Comparison of ENCODE assay signal across 29 mouse cellular contexts in genomic region chr1:127351380-127352057, GRCm38 (mm10).
A peak's percentile ranks its signal among the peaks of the same experiment; 100 is the strongest.
DNase-seq lines count a peak whose midpoint lies in the region; ATAC-seq lines count a peak whose summit lies in the region.
"Had no signal": no experiment of that assay in that cellular context is flagged by ENCODE, and none has a peak within 500 bp of the region (broad histone marks: within the 10 kb centered on the region; RNA-seq: fewer than 3 reads in every experiment).

No protein-coding gene starts in this region.

- H3K27me3 ChIP-seq in embryonic facial prominence, embryonic 13.5 days: no peaks in the 10 kb centered on the region
- no peaks in the 10 kb centered on the region for H3K27me3 ChIP-seq in embryonic facial prominence, embryonic 10.5 days (replicated peaks; ENCODE audit: low read depth, poor library complexity, severe bottlenecking)
- no peaks in the 10 kb centered on the region for H3K27me3 ChIP-seq in heart, embryonic 11.5 days (ENCODE audit: control insufficient read depth, insufficient read depth, low read length)
- no peaks in the 10 kb centered on the region for H3K27me3 ChIP-seq in heart, embryonic 16.5 days (ENCODE audit: control insufficient read depth, insufficient read depth, low read length)
- no peaks in the 10 kb centered on the region for H3K27me3 ChIP-seq in intestine, embryonic 15.5 days (replicated peaks)
- H3K27me3 ChIP-seq: embryonic facial prominence, embryonic 12.5 days; forebrain, embryonic 15.5 days; hindbrain, embryonic 13.5 days; kidney, embryonic 15.5 days; stomach, embryonic 15.5 days had no signal

- WGBS in embryonic facial prominence, embryonic 13.5 days: 85% methylated on average over 12 of the region's 12 CpGs
- 93% methylated on average over 12 of the region's 12 CpGs for WGBS in embryonic facial prominence, embryonic 10.5 days
- 82% methylated on average over 12 of the region's 12 CpGs for WGBS in heart, embryonic 11.5 days (ENCODE audit: insufficient replicate concordance)
- WGBS in heart, embryonic 16.5 days: 86% methylated on average over 12 of the region's 12 CpGs
- WGBS in intestine, embryonic 15.5 days: 92% methylated on average over 12 of the region's 12 CpGs

- no peak overlapping the region for H3K4me3 ChIP-seq in embryonic facial prominence, embryonic 13.5 days
- no peak overlapping the region for H3K4me3 ChIP-seq in embryonic facial prominence, embryonic 10.5 days
- no peak overlapping the region for H3K4me3 ChIP-seq in heart, embryonic 11.5 days (ENCODE audit: low read depth, low read length)
- H3K4me3 ChIP-seq in heart, embryonic 16.5 days (ENCODE audit: low read length): no peak overlapping the region
- H3K4me3 ChIP-seq in intestine, embryonic 15.5 days (replicated peaks): no peak overlapping the region
- H3K4me3 ChIP-seq: embryonic facial prominence, embryonic 12.5 days; forebrain, embryonic 10.5 days; forebrain, embryonic 15.5 days; hindbrain, embryonic 13.5 days; kidney, embryonic 15.5 days; stomach, embryonic 15.5 days had no signal

- intact Hi-C loops in heart, postnatal 25 days (cut with DNase I): no loop called here

- H3K4me1 ChIP-seq in embryonic facial prominence, embryonic 13.5 days: peaks cover 15% of the 10 kb centered on the region
- H3K4me1 ChIP-seq in embryonic facial prominence, embryonic 10.5 days: peaks cover 8% of the 10 kb centered on the region; the same call in 1 of the 2 replicates
- H3K4me1 ChIP-seq in heart, embryonic 11.5 days (ENCODE audit: control insufficient read depth, insufficient read depth, low read length): peaks cover 36% of the 10 kb centered on the region
- peaks cover 59% of the 10 kb centered on the region for H3K4me1 ChIP-seq in heart, embryonic 16.5 days (ENCODE audit: control insufficient read depth, insufficient read depth, low read length)
- H3K4me1 ChIP-seq in intestine, embryonic 15.5 days (replicated peaks): peaks cover 7% of the 10 kb centered on the region
- H3K4me1 ChIP-seq: embryonic facial prominence, embryonic 12.5 days; stomach, embryonic 15.5 days had no signal

- H3K9ac ChIP-seq in embryonic facial prominence, embryonic 13.5 days: no peak overlapping the region
- no peak overlapping the region for H3K9ac ChIP-seq in heart, embryonic 11.5 days (ENCODE audit: low read depth, low read length)
- H3K9ac ChIP-seq in heart, embryonic 16.5 days (ENCODE audit: low read length): peak overlapping the region; percentile 39
- no peak overlapping the region for H3K9ac ChIP-seq in intestine, embryonic 15.5 days
- H3K9ac ChIP-seq: embryonic facial prominence, embryonic 12.5 days; forebrain, embryonic 15.5 days; hindbrain, embryonic 13.5 days; kidney, embryonic 15.5 days; liver, embryonic 14.5 days; stomach, embryonic 15.5 days had no signal

- 0 out of 2 replicates have a peak overlapping the region, but pooled peaks have one; percentile 8 for H3K27ac ChIP-seq in embryonic facial prominence, embryonic 13.5 days
- H3K27ac ChIP-seq in embryonic facial prominence, embryonic 10.5 days (replicated peaks): no peak overlapping the region
- peak overlapping the region; percentile 31 for H3K27ac ChIP-seq in heart, embryonic 11.5 days (ENCODE audit: low read depth, low read length)
- H3K27ac ChIP-seq in heart, embryonic 16.5 days (ENCODE audit: low read length): peak overlapping the region; percentile 89
- H3K27ac ChIP-seq in intestine, embryonic 15.5 days: no peak overlapping the region; the same call in 1 of the 2 replicates
- H3K27ac ChIP-seq: embryonic facial prominence, embryonic 12.5 days; forebrain, embryonic 10.5 days; forebrain, embryonic 15.5 days; hindbrain, embryonic 13.5 days; kidney, embryonic 15.5 days; liver, embryonic 14.5 days had no signal

- no peak for DNase-seq in embryonic facial prominence, embryonic 10.5 days (ENCODE audit: low spot score)
- DNase-seq in heart, postnatal 25 days (ENCODE audit: low spot score): no peak
- DNase-seq in heart, adult 18-20 months: no peak
- no peak for DNase-seq in kidney, adult 9 months
- DNase-seq: adrenal gland, adult 8-10 months; cerebellum, adult 11 months; cerebellum, adult 9-10 months; cerebellum, postnatal 36 days; gastrocnemius, postnatal 14 days; liver; lung, adult 2 months; lung, postnatal 10 days; midbrain, embryonic 14.5 days; right cerebral cortex, postnatal 14 days; thymus, adult 18-20 months; thymus, postnatal 25 days had no signal

- no peaks in the 10 kb centered on the region for H3K36me3 ChIP-seq in embryonic facial prominence, embryonic 13.5 days
- no peaks in the 10 kb centered on the region for H3K36me3 ChIP-seq in embryonic facial prominence, embryonic 10.5 days (replicated peaks)
- no peaks in the 10 kb centered on the region for H3K36me3 ChIP-seq in heart, embryonic 11.5 days (ENCODE audit: control insufficient read depth, insufficient read depth, low read length)
- no peaks in the 10 kb centered on the region for H3K36me3 ChIP-seq in heart, embryonic 16.5 days (ENCODE audit: control insufficient read depth, insufficient read depth)
- no peaks in the 10 kb centered on the region for H3K36me3 ChIP-seq in intestine, embryonic 15.5 days
- H3K36me3 ChIP-seq: embryonic facial prominence, embryonic 12.5 days; forebrain, embryonic 15.5 days; G1E; hindbrain, embryonic 13.5 days; kidney, embryonic 15.5 days; stomach, embryonic 15.5 days had no signal

- H3K4me2 ChIP-seq in embryonic facial prominence, embryonic 13.5 days: no peak overlapping the region
- H3K4me2 ChIP-seq in heart, embryonic 11.5 days: no peak overlapping the region
- 0 out of 2 replicates have a peak overlapping the region, but pooled peaks have one; percentile 1 for H3K4me2 ChIP-seq in heart, embryonic 16.5 days (ENCODE audit: low read depth, low read length)
- H3K4me2 ChIP-seq in intestine, embryonic 15.5 days (replicated peaks): no peak overlapping the region
- H3K4me2 ChIP-seq: embryonic facial prominence, embryonic 12.5 days; forebrain, embryonic 15.5 days; hindbrain, embryonic 13.5 days; kidney, embryonic 15.5 days; stomach, embryonic 15.5 days had no signal

- no peak for ATAC-seq in embryonic facial prominence, embryonic 13.5 days (ENCODE audit: insufficient number of reproducible peaks, insufficient read depth, low FRiP score, low TSS enrichment, low read depth)
- ATAC-seq in heart, embryonic 11.5 days (replicated peaks; ENCODE audit: insufficient number of reproducible peaks, low FRiP score, low TSS enrichment): no peak
- no peak for ATAC-seq in heart, embryonic 16.5 days (replicated peaks; ENCODE audit: extremely low read depth, insufficient read depth, low FRiP score)
- ATAC-seq in intestine, embryonic 15.5 days: 0 out of 2 replicates have a peak, but pooled peaks have one; percentile 2
- ATAC-seq: forebrain, embryonic 15.5 days; inflammation-experienced regulatory T-cells, adult 6 months had no signal

- H3K9me3 ChIP-seq in embryonic facial prominence, embryonic 13.5 days: no peaks in the 10 kb centered on the region
- no peaks in the 10 kb centered on the region for H3K9me3 ChIP-seq in embryonic facial prominence, embryonic 10.5 days
- no peaks in the 10 kb centered on the region for H3K9me3 ChIP-seq in heart, embryonic 11.5 days (replicated peaks; ENCODE audit: control insufficient read depth, low read length)
- no peaks in the 10 kb centered on the region for H3K9me3 ChIP-seq in heart, embryonic 16.5 days (replicated peaks; ENCODE audit: control insufficient read depth, low read length)
- H3K9me3 ChIP-seq in intestine, embryonic 15.5 days: no peaks in the 10 kb centered on the region
- H3K9me3 ChIP-seq: embryonic facial prominence, embryonic 12.5 days; forebrain, embryonic 10.5 days; forebrain, embryonic 15.5 days; hindbrain, embryonic 13.5 days; kidney, embryonic 15.5 days; stomach, embryonic 15.5 days had no signal

Comparison
In these comparisons a context has a peak if more than half of its experiments do, and no peak if none do; other contexts are left out.
1. H3K27ac ChIP-seq: peak in embryonic facial prominence, embryonic 13.5 days (single experiment), heart, embryonic 11.5 days (single experiment) and heart, embryonic 16.5 days (single experiment); none in embryonic facial prominence, embryonic 10.5 days (single experiment) and intestine, embryonic 15.5 days (single experiment).